Mouse (Mus musculus) stomach, postnatal 0 days (tissue): Measurements from ENCODE around the gene Cnpy3. TPM values are rescaled to one million over a fixed set of nuclear protein-coding genes. Genes with fewer than 3 reads are reported as not detected.

Experiments used
- ATAC-seq: fragments of 200-750 bp; cut with Nextera tagmentation; 2 replicates; pipeline ENCODE4 v1.8.0; 2017; ENCODE audit not compliant: low FRiP score, low TSS enrichment
- DNase-seq: peaks from one replicate; pipeline ENCODE4 v3.0.0-alpha.2; 2016; ENCODE audit warnings: low spot score
- H3K27ac ChIP-seq: fragments of 300-500 bp; sonication (generic); replicated peaks from 2 replicates; pipeline ENCODE4 v1.5.1; 2014; ENCODE audit warnings: mild to moderate bottlenecking, control low read depth
- H3K27me3 ChIP-seq: fragments of 300-500 bp; sonication (generic); 2 replicates; pipeline ENCODE4 v1.6.1; 2014; ENCODE audit warnings: low read length; ENCODE audit not compliant: control insufficient read depth, insufficient read depth
- H3K36me3 ChIP-seq: fragments of 300-500 bp; sonication (generic); 2 replicates; pipeline ENCODE4 v1.6.1; 2014; ENCODE audit warnings: low read length, mixed read lengths; ENCODE audit not compliant: control insufficient read depth, insufficient read depth
- H3K4me1 ChIP-seq: fragments of 300-500 bp; sonication (generic); replicated peaks from 2 replicates; pipeline ENCODE4 v1.6.1; 2014; ENCODE audit warnings: antibody characterized with exemption; ENCODE audit not compliant: control insufficient read depth, insufficient read depth
- H3K4me2 ChIP-seq: fragments of 300-500 bp; sonication (generic); replicated peaks from 2 replicates; pipeline ENCODE4 v1.6.1; 2014; ENCODE audit warnings: low read depth, mild to moderate bottlenecking, control low read depth, moderate library complexity
- H3K4me3 ChIP-seq: fragments of 300-500 bp; sonication (generic); 2 replicates; pipeline ENCODE4 v1.5.1; 2014; ENCODE audit warnings: low read depth, low read length, control low read depth
- H3K9ac ChIP-seq: fragments of 300-500 bp; sonication (generic); 2 replicates; pipeline ENCODE4 v1.6.1; 2014; ENCODE audit warnings: mild to moderate bottlenecking, low read length, control low read depth, mixed read lengths
- H3K9me3 ChIP-seq: fragments of 300-500 bp; sonication (generic); 2 replicates; pipeline ENCODE4 v1.6.1; 2016; ENCODE audit warnings: low read length; ENCODE audit not compliant: control insufficient read depth
- CTCF ChIP-seq: IDR thresholded peaks from 2 replicates; pipeline ENCODE4 v1.5.1; 2016; ENCODE audit warnings: antibody characterized with exemption, low read depth, mild to moderate bottlenecking, moderate library complexity
- EP300 ChIP-seq: optimal IDR thresholded peaks from 2 replicates; pipeline ENCODE3; 2016; ENCODE audit warnings: antibody characterized with exemption
- WGBS: fragments of 180-500 bp; shearing (Covaris S2); extraction: QIAGEN DNeasy Blood & Tissue Kit; methylation state at CpG from one replicate; pipeline ENCODE4 v1.1.7; 2014; 5-methylcytosine and 5-hydroxymethylcytosine counted together
- polyA plus RNA-seq: library from polyadenylated mRNA; unstranded; fragments of >200 nt; fragmentation: Nextera tagmentation; extraction: Ambion mirVana; gene quantifications from 2 replicates; pipeline ENCODE4 v1.2.1, GENCODE M21; 2015

Cnpy3 gene
- polyA plus RNA-seq, 1 experiment from 2014 or later: 39.0 TPM

GRCm38 (mm10) chr17:46703971-46704886 is 47.8 kb downstream of the Cnpy3 start:
- Histone ChIP-seq H3K27me3 (no peaks in the 10 kb centered on the region), H3K4me2 (peak overlapping the region; percentile 80), H3K27ac (peak overlapping the region; percentile 92), H3K4me3 (peak overlapping the region; percentile 82), H3K9ac (peak overlapping the region; percentile 85), H3K36me3 (no peaks in the 10 kb centered on the region; the same call in 1 of the 2 replicates), H3K9me3 (no peaks in the 10 kb centered on the region), H3K4me1 (peaks cover 5% of the 10 kb centered on the region; the same call in 1 of the 2 replicates)
- TF ChIP-seq EP300 (no peak), CTCF (no peak)
- 4% methylated on average over 32 of the region's 41 CpGs for WGBS
- no peak for DNase-seq
- ATAC-seq: peak; percentile 77

DNA sequence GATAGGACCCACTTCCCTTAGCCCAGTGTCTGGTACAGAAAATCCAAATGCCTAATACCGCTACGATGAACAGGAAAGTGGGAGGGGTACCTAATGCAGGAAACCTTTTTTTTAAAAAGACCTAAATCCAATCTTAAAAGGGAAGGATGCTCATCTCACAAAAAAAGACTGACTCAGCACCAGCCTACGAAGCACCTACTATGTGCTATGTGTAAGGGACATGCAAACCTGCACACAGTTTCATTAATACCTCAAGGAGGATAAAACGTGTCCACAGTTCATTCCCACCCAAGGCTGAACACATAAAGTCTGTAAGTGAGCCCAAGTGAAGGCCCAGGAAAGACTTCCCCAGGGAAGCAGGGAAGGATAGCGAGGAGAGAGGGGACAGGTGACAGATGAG is 49.5 kb downstream of the Cnpy3 start:
- no peaks in the 10 kb centered on the region for H3K27me3 ChIP-seq
- DNase-seq (no peak), ATAC-seq (no peak)
- H3K9me3 ChIP-seq: no peaks in the 10 kb centered on the region
- H3K4me2 ChIP-seq: no peak overlapping the region
- peaks cover 5% of the 10 kb centered on the region; the same call in 1 of the 2 replicates for H3K4me1 ChIP-seq
- TF ChIP-seq CTCF: no peak
- 84% methylated on average over 5 of the region's 5 CpGs for WGBS
- H3K36me3 ChIP-seq: no peaks in the 10 kb centered on the region; the same call in 1 of the 2 replicates
- peak overlapping the region; percentile 31; the same call in 1 of the 2 replicates for H3K9ac ChIP-seq
- no peak overlapping the region for H3K27ac ChIP-seq
- no peak overlapping the region for H3K4me3 ChIP-seq

DNA sequence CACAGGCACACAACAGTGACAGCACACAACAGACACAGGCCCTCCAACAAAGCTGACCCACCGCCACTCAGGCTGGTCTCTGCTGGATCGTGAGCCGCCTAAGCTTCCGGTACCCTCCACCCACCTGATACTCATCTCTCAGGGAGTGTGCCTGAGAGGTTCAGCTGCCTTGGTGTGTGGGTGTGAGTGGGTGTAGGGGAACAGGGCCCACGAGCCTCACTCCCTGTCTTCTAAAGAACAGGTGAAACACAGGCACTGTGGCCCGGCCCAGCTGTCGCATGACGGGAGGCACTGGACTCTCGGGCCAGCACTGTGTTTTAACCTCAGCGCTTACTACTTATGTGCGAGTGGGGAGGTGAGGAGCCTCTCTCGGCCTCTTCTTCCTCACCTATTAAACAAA is 49.9 kb downstream of the Cnpy3 start:
- ATAC-seq: no peak
- DNase-seq: no peak
- H3K9me3 ChIP-seq: no peaks in the 10 kb centered on the region
- peaks cover 5% of the 10 kb centered on the region; the same call in 1 of the 2 replicates for H3K4me1 ChIP-seq
- no peak overlapping the region for H3K9ac ChIP-seq
- no peak overlapping the region for H3K4me3 ChIP-seq
- no peaks in the 10 kb centered on the region for H3K27me3 ChIP-seq
- 78% methylated on average over 12 of the region's 12 CpGs for WGBS
- H3K36me3 ChIP-seq: no peaks in the 10 kb centered on the region; the same call in 1 of the 2 replicates
- TF ChIP-seq CTCF (no peak), EP300 (no peak)
- no peak overlapping the region for H3K27ac ChIP-seq
- H3K4me2 ChIP-seq: no peak overlapping the region

- Histone ChIP-seq H3K36me3 (no peaks in the 10 kb centered on the region; the same call in 1 of the 2 replicates), H3K9me3 (no peaks in the 10 kb centered on the region), H3K4me3 (no peak overlapping the region), H3K4me2 (no peak overlapping the region), H3K27me3 (no peaks in the 10 kb centered on the region), H3K27ac (0 out of 2 replicates have a peak overlapping the region, but pooled peaks have one; percentile 18), H3K9ac (0 out of 2 replicates have a peak overlapping the region, but pooled peaks have one; percentile 18), H3K4me1 (peaks cover 5% of the 10 kb centered on the region; the same call in 1 of the 2 replicates)
- DNase-seq: no peak
- TF ChIP-seq CTCF: no peak
- no peak for TF ChIP-seq EP300
- 73% methylated on average over 12 of the region's 12 CpGs for WGBS
- ATAC-seq: no peak
Observed at GRCm38 (mm10) chr17:46701489-46701888, 50.5 kb downstream of the Cnpy3 start.

DNA sequence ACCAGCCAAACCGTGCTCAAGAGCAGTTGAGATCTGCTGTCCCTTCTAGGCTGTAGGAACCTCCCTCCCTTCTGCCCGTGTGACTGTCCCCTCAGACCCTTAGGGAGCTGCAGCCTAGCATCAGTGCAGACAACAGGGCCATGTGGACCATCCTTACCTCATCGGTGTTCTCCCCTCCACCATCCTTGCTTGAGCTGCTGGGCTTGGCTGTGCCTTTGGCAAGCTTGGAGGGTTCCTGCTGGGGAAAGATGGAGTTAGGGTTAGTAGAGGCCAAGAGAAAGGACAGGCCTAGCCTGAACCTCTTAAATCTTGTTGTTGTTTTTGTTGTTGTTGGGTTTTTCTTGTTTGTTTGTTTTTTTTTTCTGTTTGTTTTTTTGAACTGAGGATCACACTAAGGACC is 52.1 kb downstream of the Cnpy3 start:
- WGBS: 81% methylated on average over 3 of the region's 3 CpGs
- Histone ChIP-seq H3K4me2 (no peak overlapping the region), H3K27me3 (no peaks in the 10 kb centered on the region), H3K4me1 (peaks cover 5% of the 10 kb centered on the region; the same call in 1 of the 2 replicates), H3K27ac (no peak overlapping the region), H3K9ac (no peak overlapping the region), H3K4me3 (no peak overlapping the region), H3K36me3 (no peaks in the 10 kb centered on the region; the same call in 1 of the 2 replicates), H3K9me3 (no peaks in the 10 kb centered on the region)
- ATAC-seq: no peak
- DNase-seq: no peak
- TF ChIP-seq CTCF (no peak), EP300 (no peak)

- 66% methylated on average over 5 of the region's 5 CpGs for WGBS
- Histone ChIP-seq H3K9me3 (no peaks in the 10 kb centered on the region), H3K4me3 (no peak overlapping the region), H3K27me3 (no peaks in the 10 kb centered on the region), H3K4me1 (peaks cover 5% of the 10 kb centered on the region; the same call in 1 of the 2 replicates), H3K27ac (no peak overlapping the region), H3K36me3 (no peaks in the 10 kb centered on the region; the same call in 1 of the 2 replicates), H3K9ac (no peak overlapping the region), H3K4me2 (no peak overlapping the region)
- DNase-seq (no peak), ATAC-seq (no peak)
- TF ChIP-seq CTCF (no peak), EP300 (no peak)
Observed at GRCm38 (mm10) chr17:46699245-46699644, 52.8 kb downstream of the Cnpy3 start.
